Mouse (Mus musculus) kidney, adult 2 months (tissue): ENCODE data around the gene Ccdc62. TPM values are rescaled to one million over a fixed set of nuclear protein-coding genes. Genes with fewer than 3 reads are reported as not detected.

Source experiments
- DNase-seq: peaks from one replicate; pipeline ENCODE4 v3.0.0; 2021
- H3K27ac ChIP-seq: fragments of 200-500 bp; 2 replicates; pipeline ENCODE4 v1.5.1; 2012; ENCODE audit warnings: low read depth, low read length, control low read depth, inconsistent platforms; ENCODE audit not compliant: insufficient read depth
- H3K27me3 ChIP-seq: fragments of 200-500 bp; replicated peaks from 2 replicates; pipeline ENCODE4 v1.6.1; 2012; ENCODE audit warnings: mild to moderate bottlenecking, moderate library complexity, low read length, inconsistent platforms; ENCODE audit not compliant: control insufficient read depth, insufficient read depth
- H3K36me3 ChIP-seq: fragments of 200-500 bp; 2 replicates; pipeline ENCODE4 v1.6.1; 2012; ENCODE audit warnings: mild to moderate bottlenecking, moderate library complexity, low read length, inconsistent platforms; ENCODE audit not compliant: control insufficient read depth, insufficient read depth
- H3K4me1 ChIP-seq: fragments of 200-500 bp; 2 replicates; pipeline ENCODE4 v1.6.1; 2011; ENCODE audit warnings: low read length; ENCODE audit not compliant: control insufficient read depth, insufficient read depth
- H3K4me3 ChIP-seq: fragments of 200-500 bp; 2 replicates; pipeline ENCODE4 v1.5.1; 2011; ENCODE audit warnings: mild to moderate bottlenecking, low read depth, low read length, control low read depth; ENCODE audit not compliant: insufficient read depth
- CTCF ChIP-seq: fragments of 200-500 bp; conservative IDR thresholded peaks from 2 replicates; pipeline ENCODE4 v1.5.1; 2011; ENCODE audit warnings: low read depth, mild to moderate bottlenecking, control low read depth, low read length, moderate library complexity, mixed read lengths; ENCODE audit not compliant: insufficient read depth, insufficient read length
- POLR2A ChIP-seq: fragments of 200-500 bp; IDR thresholded peaks from one replicate; pipeline ENCODE4 v1.6.1; 2011; ENCODE audit warnings: low read depth, low read length, control low read depth
- WGBS: fragments of 180-500 bp; shearing (Covaris S2); methylation state at CpG from one replicate; pipeline ENCODE4 v1.1.7; 2018; 5-methylcytosine and 5-hydroxymethylcytosine counted together
- polyA plus RNA-seq: library from polyadenylated mRNA; depleted of rRNA; stranded (reverse); fragments of >200 nt; gene quantifications from 2 replicates; pipeline ENCODE4 v1.2.3, GENCODE M21; 2012; rRNA removed

Ccdc62 gene
- polyA plus RNA-seq, 1 experiment = 4.1 TPM

DNA sequence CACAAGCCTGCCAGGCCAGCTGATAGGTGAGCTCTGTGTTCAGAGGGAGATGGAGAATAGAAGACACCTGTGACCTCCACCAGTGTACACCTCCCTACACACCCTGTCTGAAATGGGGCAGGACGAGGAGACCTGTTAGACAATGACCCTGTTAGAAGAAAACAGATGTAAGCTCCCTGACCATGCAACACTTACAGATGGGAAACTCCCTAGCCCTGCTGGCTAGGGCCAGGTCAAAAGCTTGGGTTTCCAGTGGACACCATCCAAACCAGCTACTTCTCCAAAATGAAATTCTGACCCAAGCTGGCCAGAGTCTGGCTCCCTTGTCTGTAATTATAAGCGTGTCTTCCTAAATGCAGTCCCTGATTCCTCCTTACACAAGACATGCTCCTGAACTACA is 85.2 kb downstream of the Ccdc62 start:
- DNase-seq = no peak
- Histone ChIP-seq H3K4me3 (no peak overlapping the region), H3K27ac (no peak overlapping the region), H3K27me3 (no peaks in the 10 kb centered on the region), H3K36me3 (no peaks in the 10 kb centered on the region), H3K4me1 (peaks cover 29% of the 10 kb centered on the region)
- TF ChIP-seq POLR2A (no peak), CTCF (no peak)
- WGBS = 68% methylated on average over 2 of the region's 2 CpGs

DNA sequence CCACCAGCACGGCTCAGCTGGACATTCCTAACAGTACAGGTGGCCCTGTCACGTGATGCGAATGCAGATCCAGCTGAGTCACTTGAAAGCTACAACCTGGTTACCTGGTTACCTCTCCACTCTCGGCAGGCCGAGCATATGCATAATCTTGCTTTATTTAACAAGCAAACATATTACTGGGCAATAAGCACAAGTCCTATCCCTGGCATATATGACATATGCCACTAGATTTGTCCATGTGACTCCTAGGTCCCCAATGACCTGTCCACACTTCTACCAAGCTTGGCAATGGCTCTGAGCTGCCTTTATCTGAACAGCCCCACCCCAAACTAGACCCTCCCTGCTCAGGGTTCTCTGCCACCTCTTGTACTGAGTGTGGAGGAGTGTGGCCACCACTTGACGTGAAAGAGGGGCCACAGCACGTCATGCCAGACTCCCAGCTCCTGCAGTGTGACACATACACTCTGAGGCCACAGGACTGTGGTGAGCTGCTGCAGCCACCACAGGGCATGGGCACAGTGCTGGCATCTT is 85.9 kb downstream of the Ccdc62 start:
- no peaks in the 10 kb centered on the region for H3K27me3 ChIP-seq
- DNase-seq = peak; percentile 46
- no peaks in the 10 kb centered on the region for H3K36me3 ChIP-seq
- H3K4me3 ChIP-seq = no peak overlapping the region
- 70% methylated on average over 7 of the region's 7 CpGs for WGBS
- no peak overlapping the region for H3K27ac ChIP-seq
- TF ChIP-seq POLR2A (no peak), CTCF (no peak)
- H3K4me1 ChIP-seq = peaks cover 29% of the 10 kb centered on the region

DNA sequence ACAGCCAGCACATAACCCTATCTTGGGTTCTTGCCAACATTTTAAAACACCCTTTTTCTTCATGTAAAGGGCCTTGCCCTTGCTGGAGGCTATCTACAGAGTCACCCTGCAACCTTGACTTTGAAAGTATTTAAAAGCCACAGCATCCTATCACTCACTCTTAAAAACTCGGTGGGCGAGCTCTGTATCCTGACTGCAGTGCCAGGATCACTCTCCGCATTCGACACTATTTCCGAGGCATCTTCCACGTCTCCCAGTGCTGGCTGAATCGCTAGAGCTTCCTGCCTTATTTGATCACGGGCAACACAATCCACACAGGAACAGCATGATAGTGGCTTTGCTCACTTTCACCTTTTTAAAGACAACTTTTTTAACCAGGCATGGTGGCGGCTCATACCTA is 87.5 kb downstream of the Ccdc62 start:
- H3K4me1 ChIP-seq = peaks cover 21% of the 10 kb centered on the region

GRCm38 (mm10) chr5:124018651-124019050 is 88.2 kb downstream of the Ccdc62 start:
- 79% methylated on average over 9 of the region's 9 CpGs for WGBS
- no peak overlapping the region for H3K4me3 ChIP-seq
- H3K4me1 ChIP-seq = peaks cover 18% of the 10 kb centered on the region
- no peak for TF ChIP-seq POLR2A
- TF ChIP-seq CTCF = no peak
- DNase-seq = no peak
- H3K36me3 ChIP-seq = no peaks in the 10 kb centered on the region
- no peak overlapping the region for H3K27ac ChIP-seq
- no peaks in the 10 kb centered on the region for H3K27me3 ChIP-seq

More for the DNA sequence above, 87.5 kb downstream of the Ccdc62 start:
- no peak for TF ChIP-seq POLR2A
- DNase-seq = no peak
- H3K36me3 ChIP-seq = no peaks in the 10 kb centered on the region
- H3K27ac ChIP-seq = no peak overlapping the region
- 63% methylated on average over 9 of the region's 9 CpGs for WGBS
- no peaks in the 10 kb centered on the region for H3K27me3 ChIP-seq
- no peak overlapping the region for H3K4me3 ChIP-seq

Other genes starting within 250 kb of the Ccdc62 start
- 19.0 and 24.4 TPM in 2 replicates for gene Clip1, start 246.1 kb upstream of the Ccdc62 start, polyA plus RNA-seq
- gene Zcchc8, start 209.6 kb upstream of the Ccdc62 start, polyA plus RNA-seq = 24.3 and 26.1 TPM in 2 replicates
- 9.3 and 13.0 TPM in 2 replicates for gene Rsrc2, start 181.3 kb upstream of the Ccdc62 start, polyA plus RNA-seq
- gene Kntc1, start 181.0 kb upstream of the Ccdc62 start, polyA plus RNA-seq = 0.71 and 0.77 TPM in 2 replicates
- 1.9 and 2.6 TPM in 2 replicates for gene Hcar2, start 65.2 kb upstream of the Ccdc62 start, polyA plus RNA-seq
- 11.1 and 13.0 TPM in 2 replicates for gene Hcar1, start 50.7 kb upstream of the Ccdc62 start, polyA plus RNA-seq
- 22.6 and 41.0 TPM in 2 replicates for gene Denr, start 23.5 kb upstream of the Ccdc62 start, polyA plus RNA-seq
- gene Gm43518, start 3.3 kb upstream of the Ccdc62 start, polyA plus RNA-seq = 0.56 and 0.64 TPM in 2 replicates
- gene Hip1r, start 42.9 kb downstream of the Ccdc62 start, polyA plus RNA-seq = 18.3 and 19.2 TPM in 2 replicates
- gene Vps37b, start 101.6 kb downstream of the Ccdc62 start, polyA plus RNA-seq = 22.6 and 24.1 TPM in 2 replicates
- 8.1 and 8.5 TPM in 2 replicates for gene Abcb9, start 165.1 kb downstream of the Ccdc62 start, polyA plus RNA-seq
- gene Ogfod2, start 181.6 kb downstream of the Ccdc62 start, polyA plus RNA-seq = 54.9 and 71.9 TPM in 2 replicates
- gene Arl6ip4, start 185.4 kb downstream of the Ccdc62 start, polyA plus RNA-seq = 28.9 and 31.5 TPM in 2 replicates